In the genomic region with DNA sequence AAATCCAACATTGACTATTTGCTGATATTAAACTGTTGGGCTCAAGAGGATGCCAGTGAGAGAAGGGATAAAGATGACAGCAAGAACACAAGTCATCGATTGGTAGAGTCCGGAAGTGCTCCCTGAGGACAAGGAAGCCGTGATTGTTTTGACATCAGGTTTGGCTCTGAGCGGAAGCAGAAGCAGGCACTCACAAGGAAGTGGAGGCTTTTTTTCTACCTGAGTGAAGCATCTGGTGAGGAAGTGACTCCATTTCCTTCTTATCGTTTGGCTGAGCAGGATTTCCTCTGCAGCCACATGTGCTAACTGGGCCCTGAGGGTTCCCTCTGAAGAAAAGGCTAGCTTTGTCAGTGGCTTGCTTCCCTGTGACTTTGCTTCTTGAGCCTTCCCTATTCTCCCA, we compare ENCODE assay signal across 9 mouse cellular contexts.
DNase-seq lines count a peak whose midpoint lies in the region; ATAC-seq and TF ChIP-seq lines count a peak whose summit lies in the region.
"Had no signal": no experiment of that assay in that cellular context is flagged by ENCODE, and none has a peak within 500 bp of the region (broad histone marks: within the 10 kb centered on the region; RNA-seq: fewer than 3 reads in every experiment).

No protein-coding gene starts in this region.

- no peak for ATAC-seq in liver, embryonic 13.5 days (ENCODE audit: low read depth)
- ATAC-seq in forebrain, embryonic 11.5 days (replicated peaks; ENCODE audit: low FRiP score): no peak

- no peaks in the 10 kb centered on the region for H3K27me3 ChIP-seq in CH12.LX (replicated peaks)
- H3K27me3 ChIP-seq in heart, embryonic 10.5 days (ENCODE audit: insufficient read depth, poor library complexity, severe bottlenecking): no peaks in the 10 kb centered on the region
- no peaks in the 10 kb centered on the region for H3K27me3 ChIP-seq in liver, embryonic 13.5 days
- H3K27me3 ChIP-seq in forebrain, embryonic 11.5 days (ENCODE audit: control insufficient read depth, insufficient read depth, low read length): no peaks in the 10 kb centered on the region

- TF ChIP-seq CTCF in CH12.LX (conservative IDR thresholded peaks at IDR 0.05 in 1 of 2, IDR thresholded peaks at IDR 0.05 in 1 of 2; ENCODE audit: low read depth in 2 of 2, low read length in 2 of 2): no peak

- no peaks in the 10 kb centered on the region for H3K79me2 ChIP-seq in CH12.LX (replicated peaks; ENCODE audit: control insufficient read depth, extremely low read depth, insufficient read depth, poor library complexity, severe bottlenecking)

- no peak overlapping the region for H3K4me3 ChIP-seq in CH12.LX (replicated peaks in 1 of 3; ENCODE audit: low read depth in 2 of 3, low read length in 2 of 3, poor library complexity in 1 of 3)
- no peak overlapping the region for H3K4me3 ChIP-seq in heart, embryonic 10.5 days
- no peak overlapping the region for H3K4me3 ChIP-seq in liver, embryonic 13.5 days (replicated peaks)
- H3K4me3 ChIP-seq in forebrain, embryonic 11.5 days (ENCODE audit: low read depth, low read length): no peak overlapping the region

- in situ Hi-C loops in CH12.LX (cut with MboI; ENCODE audit: low pct_ligation_motif_present, low pct_unique_long_range_greater_than_20kb, low sequenced_read_pairs): loop anchor here (5.0 kb wide), 1 partner anchor 163 kb away; a partner anchor contains a TSS

- no peaks in the 10 kb centered on the region for H3K9me3 ChIP-seq in CH12.LX (replicated peaks; ENCODE audit: low read length)
- H3K9me3 ChIP-seq in heart, embryonic 10.5 days: no peaks in the 10 kb centered on the region
- no peaks in the 10 kb centered on the region for H3K9me3 ChIP-seq in liver, embryonic 13.5 days (replicated peaks)
- no peaks in the 10 kb centered on the region for H3K9me3 ChIP-seq in forebrain, embryonic 11.5 days (ENCODE audit: control insufficient read depth, low read length)

- peaks cover 0 to 2% of the 10 kb centered on the region in 2 experiments for H3K36me3 ChIP-seq in CH12.LX (replicated peaks in 1 of 2; ENCODE audit: control insufficient read depth in 1 of 2, insufficient read depth in 1 of 2, low read length in 1 of 2)
- H3K36me3 ChIP-seq in heart, embryonic 10.5 days: no peaks in the 10 kb centered on the region
- no peaks in the 10 kb centered on the region for H3K36me3 ChIP-seq in liver, embryonic 13.5 days
- no peaks in the 10 kb centered on the region for H3K36me3 ChIP-seq in forebrain, embryonic 11.5 days (ENCODE audit: control insufficient read depth, insufficient read depth, low read length)

- DNase-seq in kidney, adult 9 months: peak; percentile 47
- DNase-seq in kidney, adult 18-20 months: no peak
- DNase-seq in CH12.LX (ENCODE audit: extremely low read depth): no peak
- no peak for DNase-seq in heart, embryonic 10.5 days (ENCODE audit: low spot score)
- DNase-seq in liver, embryonic 13.5 days: no peak
- DNase-seq in cerebellum, adult 9-10 months: no peak
- DNase-seq in forebrain, embryonic 11.5 days (ENCODE audit: low spot score): no peak
- DNase-seq in retina, postnatal 1 day: no peak
- DNase-seq: right cerebral cortex, postnatal 4 days had no signal

- no peak for TF ChIP-seq RAD21 in CH12.LX (IDR thresholded peaks at IDR 0.05; ENCODE audit: low read depth, low read length)

- H3K4me2 ChIP-seq in CH12.LX (ENCODE audit: insufficient read depth, low read depth, poor library complexity, severe bottlenecking): no peak overlapping the region
- no peak overlapping the region for H3K4me2 ChIP-seq in liver, embryonic 13.5 days
- no peak overlapping the region for H3K4me2 ChIP-seq in forebrain, embryonic 11.5 days (ENCODE audit: low read depth, low read length, severe bottlenecking)

- no peak for TF ChIP-seq POLR2A in CH12.LX (IDR thresholded peaks at IDR 0.05; ENCODE audit: low read depth, low read length)

- peaks cover 48 to 94% of the 10 kb centered on the region in 2 experiments for H3K4me1 ChIP-seq in CH12.LX (ENCODE audit: control insufficient read depth in 1 of 2, insufficient read depth in 2 of 2)
- H3K4me1 ChIP-seq in heart, embryonic 10.5 days: peaks cover 31% of the 10 kb centered on the region
- peaks cover 3% of the 10 kb centered on the region; the same call in 1 of the 2 replicates for H3K4me1 ChIP-seq in liver, embryonic 13.5 days (replicated peaks)
- H3K4me1 ChIP-seq in forebrain, embryonic 11.5 days (replicated peaks; ENCODE audit: control insufficient read depth, insufficient read depth, low read length): no peaks in the 10 kb centered on the region

- peak overlapping the region; percentile 28; the same call in 1 of the 2 replicates for H3K27ac ChIP-seq in CH12.LX (ENCODE audit: insufficient read depth, low read depth)
- peak overlapping the region; percentile 74 for H3K27ac ChIP-seq in heart, embryonic 10.5 days
- peak overlapping the region; percentile 20; the same call in 1 of the 2 replicates for H3K27ac ChIP-seq in liver, embryonic 13.5 days
- no peak overlapping the region for H3K27ac ChIP-seq in forebrain, embryonic 11.5 days (ENCODE audit: low read depth, low read length)

- no peak for TF ChIP-seq EP300 in CH12.LX (IDR thresholded peaks at IDR 0.05; ENCODE audit: low read length)

- H3K9ac ChIP-seq in CH12.LX (ENCODE audit: insufficient read depth, low read depth): no peak overlapping the region
- no peak overlapping the region for H3K9ac ChIP-seq in liver, embryonic 13.5 days
- no peak overlapping the region for H3K9ac ChIP-seq in forebrain, embryonic 11.5 days (ENCODE audit: low read length)

- dilution Hi-C loops in CH12.LX (cut with MboI; ENCODE audit: extremely low pct_ligation_motif_present, extremely low pct_unique_long_range_greater_than_20kb, low sequenced_read_pairs): loop anchor here (25.0 kb wide), 1 partner anchor 163 kb away; a partner anchor contains a TSS

- 68% methylated on average over 5 of the region's 5 CpGs for WGBS in heart, embryonic 10.5 days
- WGBS in liver, embryonic 13.5 days (ENCODE audit: insufficient replicate concordance): 27% methylated on average over 5 of the region's 5 CpGs
- 88% methylated on average over 5 of the region's 5 CpGs for WGBS in forebrain, embryonic 11.5 days

TF ChIP-seq in CH12.LX, 34 proteins besides CTCF, POLR2A, EP300 and RAD21:
- TF ChIP-seq MAFK (IDR thresholded peaks at IDR 0.05; ENCODE audit: insufficient replicate concordance, low read length) (no peak), SMC3 (IDR thresholded peaks at IDR 0.05; ENCODE audit: low read depth, low read length) (no peak), TBP (conservative IDR thresholded peaks at IDR 0.05; ENCODE audit: low read depth, low read length) (no peak), MEF2A (IDR thresholded peaks at IDR 0.05; ENCODE audit: borderline replicate concordance, low read depth, low read length) (0 out of 2 replicates have a peak, but pooled peaks have one; percentile 3), CHD2 (IDR thresholded peaks at IDR 0.05; ENCODE audit: low read length) (no peak), TCF12 (IDR thresholded peaks at IDR 0.05; ENCODE audit: low read depth, low read length) (no peak), PAX5 (IDR thresholded peaks at IDR 0.05; ENCODE audit: low read length) (no peak), ZNF384 (IDR thresholded peaks at IDR 0.05; ENCODE audit: low read depth, low read length) (peak; percentile 50; the same call in 1 of the 2 replicates), GABPA (IDR thresholded peaks at IDR 0.05; ENCODE audit: insufficient replicate concordance, low read depth, low read length) (no peak), SIN3A (IDR thresholded peaks at IDR 0.05; ENCODE audit: low read length) (no peak), KAT2A (IDR thresholded peaks at IDR 0.05; ENCODE audit: insufficient replicate concordance, low read length) (no peak), MAX (IDR thresholded peaks at IDR 0.05; ENCODE audit: low read length) (0 out of 2 replicates have a peak, but pooled peaks have one; percentile 42), JUN (IDR thresholded peaks at IDR 0.05; ENCODE audit: insufficient read depth, low read depth, low read length) (no peak), BHLHE40 (IDR thresholded peaks at IDR 0.05; ENCODE audit: low read depth, low read length) (no peak), ETS1 (conservative IDR thresholded peaks at IDR 0.05; ENCODE audit: low read depth, low read length) (peak; percentile 45), USF2 (conservative IDR thresholded peaks at IDR 0.05; ENCODE audit: low read depth, low read length) (no peak), USF1 (IDR thresholded peaks at IDR 0.05; ENCODE audit: low read depth, low read length) (no peak), NELFE (IDR thresholded peaks at IDR 0.05; ENCODE audit: low read depth, low read length) (no peak), E2F4 (IDR thresholded peaks at IDR 0.05; ENCODE audit: insufficient replicate concordance, low read depth, low read length) (no peak), ZKSCAN1 (IDR thresholded peaks at IDR 0.05; ENCODE audit: borderline replicate concordance, low read depth, low read length) (no peak), NRF1 (IDR thresholded peaks at IDR 0.05; ENCODE audit: low read depth, low read length) (no peak), MAZ (IDR thresholded peaks at IDR 0.05; ENCODE audit: low read depth, low read length) (no peak), MXI1 (IDR thresholded peaks at IDR 0.05; ENCODE audit: low read depth, low read length) (0 out of 2 replicates have a peak, but pooled peaks have one; percentile 21), UBTF (IDR thresholded peaks at IDR 0.05; ENCODE audit: low read depth, low read length) (no peak), ELF1 (IDR thresholded peaks at IDR 0.05; ENCODE audit: low read depth, low read length) (0 out of 2 replicates have a peak, but pooled peaks have one; percentile 40), IRF4 (IDR thresholded peaks at IDR 0.05; ENCODE audit: low read depth, low read length) (no peak), JUND (conservative IDR thresholded peaks at IDR 0.05; ENCODE audit: low read depth, low read length) (no peak), MYC (IDR thresholded peaks at IDR 0.05; ENCODE audit: low read depth, low read length) (0 out of 2 replicates have a peak, but pooled peaks have one; percentile 51), ZC3H11A (IDR thresholded peaks at IDR 0.05; ENCODE audit: low read depth, low read length) (no peak), RCOR1 (conservative IDR thresholded peaks at IDR 0.05; ENCODE audit: low read depth, low read length) (no peak), ZMIZ1 (IDR thresholded peaks at IDR 0.05; ENCODE audit: low read depth, low read length) (no peak), POLR2AphosphoS2 (IDR thresholded peaks at IDR 0.05; ENCODE audit: low read depth, low read length) (no peak)
TF ChIP-seq in CH12.LX: peak in this region for 7.
